Mouse (Mus musculus) C2C12 (cell line): ENCODE measurements around the gene D430019H16Rik. TPM values are rescaled to one million over a fixed set of nuclear protein-coding genes. Genes with fewer than 3 reads are reported as not detected.

ENCODE experiments used
- H3K27me3 ChIP-seq: one replicate; pipeline ENCODE4 v1.6.1; 2011; ENCODE audit not compliant: control insufficient read depth, insufficient read depth, insufficient read length
- H3K36me3 ChIP-seq: one replicate; pipeline ENCODE4 v1.6.1; 2011; ENCODE audit not compliant: control insufficient read depth, insufficient read depth
- H3K4me3 ChIP-seq: one replicate; pipeline ENCODE4 v1.5.1; 2011; ENCODE audit warnings: mild to moderate bottlenecking, control low read depth; ENCODE audit not compliant: poor library complexity, insufficient read depth, severe bottlenecking
- H3K79me2 ChIP-seq: one replicate; pipeline ENCODE4 v1.6.1; 2011; ENCODE audit not compliant: control insufficient read depth, insufficient read depth
- H3K79me3 ChIP-seq: one replicate; pipeline ENCODE4 v1.6.1; 2011; ENCODE audit warnings: low read depth, control low read depth
- H3ac ChIP-seq: one replicate; pipeline ENCODE3; 2011; ENCODE audit warnings: low read depth; ENCODE audit not compliant: control insufficient read depth, insufficient read length
- CEBPB ChIP-seq: IDR thresholded peaks from one replicate; pipeline ENCODE4 v1.6.1; 2011; ENCODE audit warnings: low read depth, mild to moderate bottlenecking, control low read depth, moderate library complexity
- CTCF ChIP-seq: IDR thresholded peaks from one replicate; pipeline ENCODE4 v1.5.1; 2011; ENCODE audit not compliant: control insufficient read depth, insufficient read depth, insufficient read length
- FOSL1 ChIP-seq: IDR thresholded peaks from one replicate; pipeline ENCODE4 v1.8.0; 2011; ENCODE audit warnings: mild to moderate bottlenecking, low read length; ENCODE audit not compliant: poor library complexity, insufficient read depth, severe bottlenecking
- MAX ChIP-seq: IDR thresholded peaks from one replicate; pipeline ENCODE4 v1.6.1; 2011; ENCODE audit warnings: mild to moderate bottlenecking, control low read depth
- MYOD1 ChIP-seq: IDR thresholded peaks from one replicate; pipeline ENCODE4 v1.6.1; 2011; ENCODE audit warnings: low read depth; ENCODE audit not compliant: control insufficient read depth, insufficient read length
- MYOG ChIP-seq: IDR thresholded peaks from one replicate; pipeline ENCODE4 v1.6.1; 2011; ENCODE audit not compliant: control insufficient read depth, insufficient read length; ENCODE audit errors: extremely low read depth
- USF1 ChIP-seq: IDR thresholded peaks from one replicate; pipeline ENCODE4 v1.6.1; 2011; ENCODE audit warnings: low read depth, mild to moderate bottlenecking, control low read depth, moderate library complexity
- long read RNA-seq, 2 experiments: library from polyadenylated mRNA; unstranded; transcript quantifications; one replicate each; pipeline ENCODE4 v2.0.0; 2019 to 2020
- polyA plus RNA-seq: library from polyadenylated mRNA; unstranded; fragments of >200 nt; fragmentation: generic; extraction: Trizol; gene quantifications from one replicate; pipeline ENCODE4 v1.2.1, GENCODE M21; 2012; ENCODE audit warnings: missing spikeins

D430019H16Rik gene
- not detected for polyA plus RNA-seq
- long read RNA-seq, experiment 1, result 0 reads
- long read RNA-seq, experiment 2, result 0 reads

GRCm38 (mm10) chr12:105453670-105454257 lies at the start of gene D430019H16Rik:
Gene D430019H16Rik (plus strand): TSS chr12:105453856.
- no peak for TF ChIP-seq MYOG
- no peak for TF ChIP-seq CEBPB
- TF ChIP-seq MYOD1, result no peak
- TF ChIP-seq USF1, result no peak
- TF ChIP-seq CTCF, result no peak
- no peak for TF ChIP-seq FOSL1
- TF ChIP-seq MAX, result no peak
- Histone ChIP-seq H3K27me3 (peaks cover 11% of the 10 kb centered on the region), H3K4me3 (no peak within 1 kb of the TSS), H3K79me2 (no peaks in the 10 kb centered on the region), H3K36me3 (no peaks in the 10 kb centered on the region), H3ac (no peak within 1 kb of the TSS), H3K79me3 (no peaks in the 10 kb centered on the region)

GRCm38 (mm10) chr12:105406008-105406407 lies 47.6 kb upstream of the D430019H16Rik start:
- Histone ChIP-seq H3K27me3 (no peaks in the 10 kb centered on the region), H3K36me3 (no peaks in the 10 kb centered on the region), H3ac (no peak overlapping the region), H3K4me3 (no peak overlapping the region), H3K79me2 (no peaks in the 10 kb centered on the region), H3K79me3 (no peaks in the 10 kb centered on the region)
- TF ChIP-seq CEBPB (no peak), CTCF (no peak), FOSL1 (no peak), MYOD1 (no peak), USF1 (no peak), MYOG (no peak)

GRCm38 (mm10) chr12:105413909-105414308 lies 39.7 kb upstream of the D430019H16Rik start:
- no peaks in the 10 kb centered on the region for H3K36me3 ChIP-seq
- H3K27me3 ChIP-seq, result no peaks in the 10 kb centered on the region
- no peak overlapping the region for H3K4me3 ChIP-seq
- no peak for TF ChIP-seq CEBPB
- TF ChIP-seq FOSL1, result no peak
- no peak for TF ChIP-seq MYOD1
- TF ChIP-seq MAX, result no peak
- TF ChIP-seq MYOG, result no peak
- no peak for TF ChIP-seq USF1
- no peak for TF ChIP-seq CTCF
- no peaks in the 10 kb centered on the region for H3K79me2 ChIP-seq
- H3K79me3 ChIP-seq, result no peaks in the 10 kb centered on the region
- H3ac ChIP-seq, result no peak overlapping the region

- TF ChIP-seq CEBPB (no peak), MYOD1 (no peak), FOSL1 (no peak), MAX (no peak)
- H3K27me3 ChIP-seq, result no peaks in the 10 kb centered on the region
These were observed 33.2 kb upstream of the D430019H16Rik start for GRCm38 (mm10) chr12:105420476-105420875.

DNA sequence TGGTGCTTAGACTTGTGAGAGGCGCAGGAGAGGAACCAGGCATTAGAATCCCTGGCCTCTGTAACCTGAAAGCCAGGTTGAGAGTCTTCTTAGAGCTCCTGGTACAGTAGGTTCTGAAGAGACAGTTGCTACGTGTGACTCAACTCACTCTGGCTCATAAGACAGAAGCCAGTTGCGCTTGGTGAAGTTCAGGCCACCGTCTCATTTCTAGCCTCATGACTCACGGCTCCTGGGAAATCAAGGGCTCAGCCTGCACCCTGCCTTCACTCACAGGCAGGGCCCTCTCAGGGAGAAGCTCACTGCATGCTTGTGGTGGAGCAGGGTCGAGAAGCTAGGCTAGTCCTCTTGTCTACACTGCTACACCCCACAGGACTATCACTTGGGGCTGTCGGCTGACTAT lies 27.1 kb upstream of the D430019H16Rik start:
- H3K36me3 ChIP-seq, result no peaks in the 10 kb centered on the region
- no peak overlapping the region for H3K4me3 ChIP-seq
- H3K79me3 ChIP-seq, result no peaks in the 10 kb centered on the region
- H3ac ChIP-seq, result no peak overlapping the region
- H3K79me2 ChIP-seq, result no peaks in the 10 kb centered on the region
- H3K27me3 ChIP-seq, result no peaks in the 10 kb centered on the region
- TF ChIP-seq CEBPB (no peak), MAX (no peak), CTCF (no peak), MYOG (no peak), MYOD1 (no peak), FOSL1 (no peak), USF1 (no peak)

More at GRCm38 (mm10) chr12:105420476-105420875, 33.2 kb upstream of the D430019H16Rik start:
- Histone ChIP-seq H3K36me3 (no peaks in the 10 kb centered on the region), H3ac (no peak overlapping the region), H3K79me3 (no peaks in the 10 kb centered on the region), H3K79me2 (no peaks in the 10 kb centered on the region), H3K4me3 (no peak overlapping the region)
